Mouse (Mus musculus): ENCODE measurements around the gene Ube2e1.

Ube2e1 gene

GRCm38 (mm10) chr14:18331693-18332131 is at the start of gene Ube2e1:
Ube2e1 (minus strand) TSS chr14:18331859.
- under 1% methylated on average over 30 of the region's 39 CpGs for WGBS

DNA sequence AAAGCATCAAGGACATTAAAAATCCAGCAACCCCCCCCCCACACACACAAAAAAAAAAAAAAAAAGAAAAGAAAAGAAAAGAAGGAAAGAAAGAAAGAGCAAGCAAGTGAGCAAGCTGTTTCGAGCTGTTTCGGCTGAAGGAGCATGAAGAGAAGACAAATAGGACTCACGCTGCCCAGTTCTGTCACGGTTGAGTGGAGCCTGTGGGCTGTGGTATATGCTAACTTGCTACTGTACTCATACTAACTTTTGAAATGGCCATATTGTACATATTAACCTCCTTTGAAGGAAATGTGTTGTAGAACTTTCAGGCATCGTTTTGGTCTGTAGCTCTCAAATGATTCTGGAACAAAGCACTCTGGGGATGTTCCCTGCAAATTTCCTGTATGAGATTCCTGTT is 48.2 kb upstream of the Ube2e1 start:
- 84% methylated on average over 5 of the region's 5 CpGs for WGBS

DNA sequence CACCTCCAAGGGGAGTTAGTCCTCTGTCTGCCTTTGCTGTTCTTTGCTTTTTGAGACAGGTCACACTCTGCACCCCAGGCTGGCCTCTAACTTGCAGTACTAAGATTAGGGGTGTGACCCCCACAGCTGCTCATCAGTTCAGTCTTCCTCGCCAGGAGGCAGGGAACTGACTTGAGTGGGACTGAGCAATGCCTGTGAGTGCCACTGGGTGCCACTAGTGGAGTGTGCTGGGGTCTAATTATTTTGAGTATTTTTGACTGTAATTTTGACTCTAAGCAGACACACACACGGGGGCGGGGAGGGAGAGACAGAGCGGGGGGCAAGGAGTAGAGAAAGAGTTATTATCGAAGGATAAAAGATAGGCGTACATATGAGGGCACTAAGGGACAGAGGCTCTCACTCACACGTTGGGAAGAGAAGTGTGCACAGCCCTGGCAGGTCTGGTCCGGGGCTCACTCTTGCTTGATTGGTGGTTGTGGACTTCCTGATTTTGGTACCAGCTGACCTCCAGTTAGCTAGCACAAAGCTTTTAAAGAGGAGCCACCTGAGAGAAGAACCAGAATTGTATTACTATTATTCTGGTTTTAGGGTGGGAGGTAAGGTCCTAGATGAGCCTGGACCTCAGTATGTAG is 46.4 kb upstream of the Ube2e1 start:
- WGBS: 38% methylated on average over 8 of the region's 8 CpGs

GRCm38 (mm10) chr14:18376206-18376605 is 44.5 kb upstream of the Ube2e1 start:
- WGBS: 65% methylated on average over 3 of the region's 3 CpGs

GRCm38 (mm10) chr14:18373758-18374405 is 42.2 kb upstream of the Ube2e1 start:
- 76% methylated on average over 6 of the region's 6 CpGs for WGBS

DNA sequence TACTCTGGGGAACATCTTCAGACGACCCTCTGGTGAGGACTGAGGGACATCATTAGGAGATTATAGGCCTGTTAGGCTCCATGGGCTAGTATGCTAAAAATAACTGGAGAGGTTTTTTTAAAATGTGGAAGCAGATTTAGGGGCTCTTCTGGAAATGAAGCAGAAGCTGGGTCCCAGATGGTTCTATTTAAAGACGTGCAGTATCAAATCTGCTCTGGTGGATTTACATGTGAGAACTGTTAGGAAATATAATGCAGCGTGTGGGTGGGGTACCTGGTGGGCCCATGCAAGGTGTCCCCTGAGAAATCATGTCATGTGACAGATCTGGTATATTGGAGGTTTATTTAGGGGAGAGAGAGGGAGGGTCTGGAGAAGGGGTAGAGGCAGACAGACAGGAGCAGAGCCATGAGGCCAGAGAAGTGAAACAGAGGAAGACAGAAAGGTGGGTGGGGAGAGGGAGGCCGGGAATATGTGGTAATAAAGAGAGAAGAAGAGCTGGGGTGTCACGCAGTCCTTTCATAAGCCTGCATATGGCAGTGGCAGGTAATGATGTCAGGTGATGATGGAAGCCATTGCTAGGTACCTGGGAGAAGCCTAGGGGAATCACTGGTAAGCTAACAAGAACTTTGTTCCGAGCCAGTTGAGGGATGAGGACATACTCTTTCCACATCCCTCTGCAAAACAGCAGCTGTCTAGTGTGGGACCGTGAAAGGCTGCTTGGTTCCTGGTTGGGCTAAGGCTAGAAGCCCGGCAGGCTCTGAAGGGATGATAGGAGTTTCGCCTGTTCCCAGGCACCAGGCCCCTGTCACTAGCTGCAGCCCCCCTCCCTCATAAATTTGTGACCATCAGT is 41.3 kb upstream of the Ube2e1 start:
- WGBS: 51% methylated on average over 9 of the region's 9 CpGs

- 64% methylated on average over 5 of the region's 5 CpGs for WGBS
Measured at GRCm38 (mm10) chr14:18367025-18367424, 35.4 kb upstream of the Ube2e1 start.

- 91% methylated on average over 3 of the region's 3 CpGs for WGBS
Measured at GRCm38 (mm10) chr14:18364321-18364720, 32.7 kb upstream of the Ube2e1 start.

GRCm38 (mm10) chr14:18356442-18356841 is 24.8 kb upstream of the Ube2e1 start:
- 42% methylated on average over 2 of the region's 2 CpGs for WGBS

DNA sequence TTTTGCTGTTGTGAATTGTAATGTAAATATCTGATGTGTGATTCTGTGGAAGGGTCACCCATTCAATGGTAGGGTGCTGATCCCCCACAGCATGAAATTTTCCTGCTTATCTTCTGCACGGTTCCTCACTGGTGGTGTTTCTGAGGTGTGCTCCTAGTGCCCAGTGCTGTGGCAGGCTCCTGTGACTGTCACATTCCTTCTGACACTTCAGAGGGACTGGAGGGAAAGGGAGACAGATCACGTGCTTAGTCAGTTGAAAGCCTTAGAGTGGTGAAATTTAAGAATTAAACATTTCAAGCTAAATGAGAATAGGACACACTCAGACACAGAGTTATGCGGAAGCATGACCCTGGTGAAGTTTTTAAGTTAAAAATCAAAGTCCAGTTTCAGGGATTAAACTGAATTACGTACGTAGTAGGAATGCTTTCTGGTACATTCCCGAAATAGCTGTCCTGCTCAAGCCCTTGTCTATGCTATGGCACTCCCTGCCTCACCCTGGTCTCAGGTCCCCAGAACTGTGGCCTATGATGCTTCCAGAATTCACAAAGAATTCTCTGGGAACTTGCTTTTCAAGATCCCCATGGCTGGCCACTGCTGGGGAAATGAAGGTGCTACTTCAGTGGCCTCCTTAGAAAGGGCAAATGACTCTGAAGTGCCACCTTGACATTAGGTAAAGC is 24.0 kb upstream of the Ube2e1 start:
- 90% methylated on average over 6 of the region's 6 CpGs for WGBS

DNA sequence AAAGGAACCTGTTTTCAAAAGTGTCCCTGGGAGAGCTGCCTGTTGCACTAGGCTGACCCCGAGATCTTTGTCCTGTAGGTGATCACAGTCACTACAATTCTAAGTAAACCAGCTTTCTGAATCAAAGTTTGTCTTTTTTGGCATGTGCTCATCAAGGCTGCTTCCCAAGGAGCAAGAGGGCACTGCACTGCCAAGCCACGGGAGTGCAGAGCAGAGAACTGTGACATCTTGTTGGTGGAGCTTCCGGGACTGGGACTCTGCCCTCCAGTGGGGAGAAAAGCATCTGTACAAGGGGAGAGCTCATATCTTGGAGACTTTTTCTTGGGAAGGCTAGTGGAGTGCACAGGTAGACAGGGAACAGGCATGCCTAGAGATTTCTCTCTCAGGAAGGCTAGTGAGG is 21.9 kb upstream of the Ube2e1 start:
- 80% methylated on average over 3 of the region's 3 CpGs for WGBS

- 56% methylated on average over 3 of the region's 3 CpGs for WGBS
Measured at GRCm38 (mm10) chr14:18352934-18353333, 21.3 kb upstream of the Ube2e1 start.

GRCm38 (mm10) chr14:18350680-18351079 is 19.0 kb upstream of the Ube2e1 start:
- 100% methylated on average over 1 of the region's 1 CpGs for WGBS

- WGBS: 63% methylated on average over 5 of the region's 5 CpGs
Measured at GRCm38 (mm10) chr14:18349871-18350270, 18.2 kb upstream of the Ube2e1 start.

GRCm38 (mm10) chr14:18343589-18343988 is 11.9 kb upstream of the Ube2e1 start:
- WGBS: 37% methylated on average over 4 of the region's 4 CpGs

DNA sequence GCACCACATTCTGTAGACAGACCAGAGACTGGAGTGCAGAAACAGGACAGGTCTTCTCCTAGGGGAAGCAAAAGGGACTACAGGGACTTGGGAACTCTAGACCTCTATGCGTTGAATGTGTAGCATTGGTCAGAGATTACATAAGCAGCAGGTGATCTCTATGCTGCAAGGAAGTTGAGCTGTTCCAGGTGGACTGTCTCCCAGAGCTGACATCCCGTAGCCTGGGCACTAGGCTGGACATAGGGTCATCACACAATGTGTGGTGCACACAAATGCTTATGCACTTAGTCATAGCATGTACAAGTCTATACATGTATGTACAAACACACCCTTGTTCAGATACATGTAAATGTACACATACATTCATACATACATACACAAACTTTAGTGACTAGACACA is 11.1 kb upstream of the Ube2e1 start:
- 89% methylated on average over 2 of the region's 2 CpGs for WGBS

DNA sequence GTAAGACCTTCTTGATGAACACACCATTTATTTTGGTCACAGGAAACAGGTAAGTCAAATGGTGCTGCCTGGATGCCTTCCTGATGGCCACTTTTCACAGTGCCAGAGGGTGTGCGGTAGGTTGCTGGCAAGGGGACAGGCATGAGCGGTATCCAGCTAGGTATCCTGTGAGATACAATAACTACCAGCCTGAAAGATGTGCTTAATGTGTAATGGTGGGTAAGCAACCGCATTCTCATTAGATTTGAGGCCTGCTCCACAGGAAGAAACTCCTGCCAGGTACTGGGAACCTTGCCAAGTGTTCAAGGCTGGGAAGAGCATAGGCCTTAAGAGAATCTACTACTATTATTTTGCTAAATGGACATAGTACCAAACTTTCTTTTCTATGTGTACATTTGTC is 9.4 kb upstream of the Ube2e1 start:
- WGBS: 67% methylated on average over 3 of the region's 3 CpGs

DNA sequence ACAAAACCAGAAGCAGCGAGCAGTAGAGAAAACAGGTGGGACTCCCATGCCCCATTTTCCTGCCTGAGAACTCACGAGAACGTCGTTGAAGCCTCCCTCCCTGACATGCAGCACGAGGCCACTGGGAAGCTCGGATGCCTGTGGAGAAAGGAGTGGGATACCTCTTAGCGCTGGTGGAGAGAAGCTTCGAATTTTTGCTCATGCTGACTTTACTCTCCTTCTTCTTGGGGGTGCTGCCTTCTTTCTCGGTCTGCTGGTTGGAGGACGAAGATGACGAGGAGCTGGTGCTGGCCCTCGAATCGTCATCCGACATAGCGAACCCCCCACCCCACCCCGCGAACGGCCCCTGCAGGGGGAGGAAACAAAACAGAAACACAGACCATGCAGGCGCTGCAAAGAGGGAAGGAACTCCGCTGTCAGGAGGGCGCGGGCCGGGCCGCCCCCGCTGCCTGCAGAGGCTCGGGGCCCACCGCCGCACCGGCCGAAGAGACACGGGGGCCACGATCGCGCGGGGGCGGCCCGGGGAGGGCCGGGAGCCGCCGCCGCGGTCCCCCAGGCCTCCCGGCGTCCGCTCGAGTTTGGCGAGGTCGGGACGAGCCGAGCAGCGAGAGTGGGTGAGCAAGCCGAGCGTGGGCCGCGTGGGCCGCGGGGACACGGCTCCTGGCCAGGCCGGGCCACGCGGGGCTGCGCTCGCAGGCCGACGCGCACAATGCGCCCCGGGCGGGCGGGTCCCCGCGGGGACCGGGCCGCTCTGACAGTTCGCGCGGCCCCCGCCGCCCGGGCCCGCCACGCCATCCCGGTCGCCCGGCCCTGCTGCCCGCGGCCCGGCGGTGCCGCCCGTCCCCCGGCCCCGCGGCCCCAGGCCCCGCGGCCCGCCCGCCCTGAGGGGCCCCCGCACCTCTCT is 618 bp downstream of the Ube2e1 start:
- 1% methylated on average over 70 of the region's 99 CpGs for WGBS

GRCm38 (mm10) chr14:18326968-18327672 is 4.5 kb downstream of the Ube2e1 start:
- WGBS: 2% methylated on average over 36 of the region's 37 CpGs
